Mouse (Mus musculus) layer of hippocampus, adult 18-20 months (tissue): ENCODE measurements around the gene Tulp2. TPM values are rescaled to one million over a fixed set of nuclear protein-coding genes. Genes with fewer than 3 reads are reported as not detected.
A peak's percentile ranks its signal among the peaks of the same experiment; 100 is the strongest.
"Not testable (repeated sequence)": the region's sequence is repeated elsewhere in the genome, so short reads cannot be mapped to it uniquely, and the experiment has no call there.

Experiments
- DNase-seq, 2 experiments: peaks; one replicate each; pipeline ENCODE4 v3.0.0; 2022; ENCODE audit warnings: low spot score in 2 of 2
- total RNA-seq, 2 experiments: library from RNA; stranded (reverse); gene quantifications; 2 replicates each; pipeline ENCODE4 v1.2.3; 2021

The Tulp2 gene
- total RNA-seq, 2 experiments from 2014 or later: 0.20 TPM; not detected in 1

- DNase-seq: peak; percentile 96 to 98
Measured at GRCm38 (mm10) chr7:45459564-45460140, 22.0 kb upstream of the Tulp2 start, which contains the start of gene Ftl1. TSS of gene Ftl1 (minus strand) at chr7:45459884.

DNA sequence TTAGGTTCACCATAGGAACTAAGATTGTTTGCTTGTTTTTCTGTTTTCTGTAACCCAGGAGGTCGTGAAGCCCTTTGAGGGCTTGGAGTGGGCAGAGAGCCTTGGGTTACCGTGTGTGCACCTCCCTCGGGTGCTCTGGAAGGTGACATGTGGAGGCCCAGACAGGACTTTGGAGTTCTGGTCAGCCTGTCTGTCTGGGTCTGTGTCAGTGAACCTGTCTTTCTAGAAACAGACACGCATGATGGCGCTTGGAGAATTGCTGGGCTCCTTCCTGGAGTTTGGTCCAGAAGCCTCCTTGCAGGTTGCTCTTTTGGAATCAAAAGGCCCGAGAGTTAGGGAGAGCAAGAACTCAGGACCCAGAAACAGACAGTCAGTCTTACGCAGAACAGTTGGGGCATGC lies 21.3 kb upstream of the Tulp2 start:
- no peak for DNase-seq

DNA sequence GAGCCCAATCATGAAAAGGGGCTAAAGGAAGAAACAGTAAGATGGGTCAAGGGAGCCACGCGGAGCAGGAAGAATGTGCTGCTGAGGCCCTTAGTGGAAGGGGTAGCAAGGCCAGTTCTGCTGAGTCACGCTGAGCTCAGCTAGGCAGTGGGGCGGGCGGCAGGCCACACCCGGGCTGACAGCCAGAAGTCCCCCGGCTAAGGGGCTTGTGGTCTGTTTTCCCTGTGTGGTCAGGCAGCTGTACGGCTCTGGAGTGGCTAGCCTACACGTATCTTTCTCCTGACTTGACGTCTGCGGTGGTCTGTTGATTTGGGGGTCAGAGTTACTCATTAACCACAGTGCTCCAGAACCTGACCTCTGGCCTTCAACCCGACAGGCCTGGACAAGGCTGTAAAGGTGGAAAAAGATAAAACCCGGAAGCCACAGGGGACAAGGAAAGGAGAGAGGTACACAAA lies 20.8 kb upstream of the Tulp2 start:
- peak in 1 of 2 experiments; percentile 43 for DNase-seq

GRCm38 (mm10) chr7:45461326-45461725 lies 20.4 kb upstream of the Tulp2 start:
- no peak for DNase-seq

DNA sequence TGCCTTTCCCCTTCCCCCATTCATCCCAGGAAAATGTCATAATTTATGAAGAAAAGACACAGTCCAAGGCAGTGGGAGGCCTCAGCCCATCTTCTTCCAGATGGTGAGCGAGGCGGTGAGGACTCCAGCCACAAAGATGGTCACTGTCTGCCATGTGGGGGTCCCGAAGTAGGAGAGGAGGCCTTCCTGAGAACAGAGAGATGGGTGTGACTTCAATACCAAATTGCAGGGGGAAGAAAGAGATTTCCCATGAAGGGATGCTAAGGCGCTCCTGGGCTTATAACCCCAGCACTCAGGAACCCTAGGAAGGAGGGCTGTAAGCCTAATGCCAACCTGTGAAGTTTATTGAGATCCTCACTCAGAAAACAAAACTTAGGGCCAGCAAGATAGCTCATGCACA lies 19.9 kb upstream of the Tulp2 start:
- DNase-seq: no peak

DNA sequence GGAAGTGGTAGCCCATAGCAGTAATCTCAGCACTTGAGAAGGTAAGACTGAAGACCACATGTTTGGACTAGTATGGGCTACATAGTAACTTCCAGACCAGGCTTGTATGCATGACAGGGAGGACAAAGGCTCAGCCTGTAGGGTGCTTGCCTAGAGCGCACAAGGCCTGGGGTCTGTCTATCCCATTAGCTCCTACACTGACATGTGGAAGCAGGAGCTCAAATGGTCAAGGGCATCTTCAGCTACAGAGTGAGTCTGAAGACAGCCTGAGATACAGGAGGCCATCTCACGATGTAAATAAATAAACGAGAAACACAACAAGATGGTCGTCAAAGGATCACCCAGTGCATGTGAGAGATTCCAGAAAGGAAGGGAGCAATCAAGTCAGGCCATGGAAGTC lies 19.4 kb upstream of the Tulp2 start:
- no peak for DNase-seq

GRCm38 (mm10) chr7:45462868-45463267 lies 18.8 kb upstream of the Tulp2 start:
- DNase-seq: not testable (repeated sequence)

- no peak for DNase-seq
Measured at GRCm38 (mm10) chr7:45463987-45464778, 17.5 kb upstream of the Tulp2 start.

DNA sequence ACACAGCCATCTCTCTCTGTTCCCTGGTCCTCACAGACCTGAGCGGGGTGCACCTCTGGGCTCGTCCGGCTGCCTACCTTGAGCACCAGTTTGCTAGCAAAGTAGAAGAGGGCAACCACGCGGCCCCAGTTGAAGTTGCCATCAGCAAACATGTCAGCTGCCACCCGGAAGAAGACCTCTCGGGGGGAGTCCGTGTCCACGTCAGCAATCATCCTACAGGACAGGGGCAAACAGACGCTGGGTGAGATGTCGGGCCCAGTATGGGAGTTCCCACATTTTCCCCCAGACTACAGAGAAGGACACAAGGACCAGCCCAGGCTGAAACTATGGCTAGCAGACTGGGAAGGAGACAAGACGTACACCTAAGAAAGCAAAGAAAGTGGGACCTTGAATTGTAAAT lies 16.6 kb upstream of the Tulp2 start:
- no peak for DNase-seq

DNA sequence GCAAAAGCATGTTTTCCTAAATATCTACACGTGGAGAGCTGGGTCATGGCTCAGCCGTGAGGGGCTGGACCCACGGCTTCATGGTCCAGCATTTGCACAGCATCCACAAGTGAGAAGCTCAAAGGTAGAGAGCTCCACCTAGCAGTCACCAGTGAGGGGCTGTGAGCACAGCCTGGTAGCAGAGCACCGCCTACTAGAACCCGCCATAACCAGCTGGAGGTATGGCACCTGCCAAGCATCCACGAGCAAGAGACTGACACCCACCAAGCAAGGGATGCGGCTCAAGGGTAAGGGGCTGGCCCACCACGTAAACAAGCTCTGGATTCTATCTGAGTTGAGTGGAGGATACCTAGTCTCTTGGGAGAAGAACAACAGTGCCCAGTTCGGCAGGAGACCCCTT lies 16.1 kb upstream of the Tulp2 start:
- DNase-seq: peak in 1 of 2 experiments; percentile 36

DNA sequence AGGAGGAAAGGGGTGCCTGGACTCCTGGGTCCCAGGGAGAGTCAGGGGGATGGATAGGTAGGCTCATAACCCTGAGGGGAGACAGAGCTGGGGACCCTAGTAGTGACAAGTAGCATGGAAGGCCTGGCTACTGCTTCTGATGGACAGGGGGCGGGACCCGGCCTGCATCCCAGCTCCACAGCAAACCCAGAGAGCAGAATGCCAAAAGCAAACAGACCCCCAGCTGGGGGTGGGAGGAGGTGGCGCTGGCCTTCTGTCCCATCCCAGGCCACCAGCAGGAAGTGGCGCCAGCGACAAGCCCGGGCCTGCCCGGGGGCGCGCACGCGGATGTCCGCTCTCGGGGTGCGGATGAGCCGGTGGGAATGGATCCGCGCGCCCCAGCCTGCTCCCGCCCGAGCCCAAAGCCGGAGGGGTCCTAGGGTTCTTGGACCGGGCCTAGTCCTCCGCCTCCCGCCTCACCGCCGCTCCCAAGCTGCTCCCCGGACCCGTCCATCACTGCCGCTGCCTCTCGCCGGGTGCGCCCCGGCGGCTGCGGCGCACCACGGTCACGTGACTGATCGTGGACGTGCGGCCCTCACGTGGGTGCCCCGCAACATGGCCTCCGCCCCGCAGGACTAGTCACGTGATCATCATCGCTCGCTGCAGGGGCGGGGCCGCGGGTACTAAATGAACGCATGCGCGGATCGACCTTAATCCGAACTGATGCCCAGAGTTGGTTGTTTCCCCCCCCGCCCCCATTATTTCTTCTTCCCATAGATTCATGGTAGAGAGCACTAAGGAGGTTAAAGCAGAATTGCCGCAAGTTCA lies 15.2 kb upstream of the Tulp2 start, which contains the start of gene Bax:
Gene Bax (minus strand): TSS at position 616 of the 807 bp plus-strand sequence.
- peak; percentile 93 to 98 for DNase-seq

DNA sequence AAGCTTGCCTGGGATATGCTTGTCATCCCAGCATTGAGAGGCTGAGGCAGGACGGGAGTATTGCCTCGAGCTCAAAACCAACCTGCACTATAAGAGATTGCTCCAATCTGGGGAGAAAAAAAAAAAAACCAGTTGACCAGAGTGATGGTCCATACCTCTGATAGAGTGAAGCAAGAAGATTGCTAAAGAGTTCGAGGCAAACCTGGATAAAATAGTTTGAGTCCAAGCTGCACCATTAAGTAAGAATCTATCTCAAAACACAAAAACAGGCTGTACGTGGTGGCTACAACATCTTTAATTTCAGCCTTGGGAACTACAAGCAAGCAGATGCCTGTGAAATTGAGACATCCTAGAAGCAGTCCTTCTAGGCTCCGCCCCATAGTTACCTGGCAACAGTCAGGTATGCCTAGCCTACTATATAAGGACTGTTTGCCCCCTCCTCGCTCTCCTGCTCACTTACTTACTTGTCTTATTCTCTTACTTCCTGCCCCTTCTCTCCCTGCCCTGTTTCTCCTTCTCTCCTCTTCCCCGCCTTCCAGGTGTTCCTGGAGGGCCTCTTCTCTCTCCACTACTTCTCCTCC lies 14.5 kb upstream of the Tulp2 start:
- DNase-seq: no peak

DNA sequence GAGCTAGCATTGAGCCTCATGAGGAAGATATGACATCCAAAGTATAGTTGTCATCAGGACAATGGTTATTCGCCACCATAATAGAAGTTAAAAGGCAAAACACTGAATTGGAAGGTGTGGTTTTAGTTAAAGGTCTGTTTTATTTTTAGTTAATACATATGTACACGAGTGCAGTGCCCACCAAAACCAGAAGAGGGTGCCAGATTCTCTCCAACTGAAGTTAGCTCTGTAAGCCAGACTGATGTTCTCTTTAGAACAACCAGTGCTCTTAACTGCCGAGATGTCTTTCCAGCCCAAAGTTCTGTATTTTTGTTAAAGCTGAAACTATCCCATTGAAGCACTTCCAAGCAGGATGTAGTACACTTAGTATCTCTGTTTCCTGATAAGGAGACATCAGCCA lies 10.8 kb upstream of the Tulp2 start:
- peak in 1 of 2 experiments; percentile 89 for DNase-seq

- peak in 1 of 2 experiments; percentile 68 for DNase-seq
Measured at GRCm38 (mm10) chr7:45475291-45475969, 6.2 kb upstream of the Tulp2 start.

DNA sequence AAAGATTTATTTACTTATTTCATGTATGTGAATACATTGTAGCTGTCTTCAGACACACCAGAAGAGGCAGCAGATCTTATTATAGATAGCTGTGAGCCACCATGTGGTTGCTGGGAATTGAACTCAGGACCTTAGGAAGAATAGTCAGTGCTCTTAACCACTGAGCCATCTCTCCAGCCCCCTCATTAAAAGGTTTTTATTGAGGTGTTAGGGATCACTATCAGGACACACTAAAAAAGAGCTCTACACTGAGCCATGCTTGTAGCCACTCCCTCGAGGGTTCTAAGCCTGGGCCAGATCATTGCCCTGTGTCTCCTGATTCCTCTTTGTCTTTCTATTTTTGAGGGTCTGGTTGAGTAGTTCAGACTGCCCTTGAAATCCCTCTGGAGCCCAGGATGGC lies 5.2 kb upstream of the Tulp2 start:
- no peak for DNase-seq

DNA sequence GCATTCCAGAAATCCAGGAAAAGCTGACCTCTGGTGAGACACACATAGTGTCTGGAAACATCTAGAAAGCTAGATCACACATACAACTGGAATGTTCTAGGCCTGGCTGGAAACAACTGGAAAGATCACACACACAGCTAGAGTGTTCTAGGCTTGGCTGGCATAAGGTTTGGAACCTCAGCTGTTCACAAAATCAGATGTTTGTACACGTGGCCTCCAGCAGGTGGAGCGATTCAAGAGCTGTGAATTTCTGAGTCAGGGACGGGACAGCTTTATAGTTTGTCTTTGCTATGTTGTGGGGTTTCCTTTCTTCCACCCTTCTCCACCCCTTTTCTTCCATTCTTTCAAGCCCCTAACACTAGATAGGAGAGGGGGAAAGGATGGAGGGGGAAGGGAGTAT lies 4.7 kb upstream of the Tulp2 start:
- DNase-seq: peak in 1 of 2 experiments; percentile 73

- DNase-seq: no peak
Measured at GRCm38 (mm10) chr7:45478774-45479173, 2.9 kb upstream of the Tulp2 start.

- DNase-seq: not testable (repeated sequence)
Measured at GRCm38 (mm10) chr7:45480310-45480709, 1.4 kb upstream of the Tulp2 start.

- DNase-seq: no peak
Measured at GRCm38 (mm10) chr7:45482166-45482565, 489 bp downstream of the Tulp2 start.

GRCm38 (mm10) chr7:45484985-45485384 lies 3.3 kb downstream of the Tulp2 start:
- not testable (repeated sequence) for DNase-seq

- DNase-seq: no peak
Measured at GRCm38 (mm10) chr7:45486158-45486557, 4.5 kb downstream of the Tulp2 start.
